Mouse (Mus musculus) testis, adult 2 months (tissue): Measurements from ENCODE around the gene Pelp1.

Experiments
- CTCF ChIP-seq: fragments of 200-500 bp; IDR thresholded peaks from 2 replicates; pipeline ENCODE4 v1.5.1; 2012; ENCODE audit warnings: low read depth, mild to moderate bottlenecking, inconsistent platforms, low read length, moderate library complexity; ENCODE audit not compliant: control insufficient read depth, insufficient read depth, insufficient replicate concordance
- POLR2A ChIP-seq: fragments of 200-500 bp; IDR thresholded peaks from 2 replicates; pipeline ENCODE4 v1.6.1; 2012; ENCODE audit warnings: low read depth, mild to moderate bottlenecking, inconsistent platforms, low read length, moderate library complexity; ENCODE audit not compliant: control insufficient read depth

GRCm38 (mm10) chr11:70450926-70451325, 41.1 kb upstream of the Pelp1 start:
- TF ChIP-seq POLR2A (no peak), CTCF (no peak)
